10 mouse cellular contexts compared by ENCODE assay signal in the genomic region with DNA sequence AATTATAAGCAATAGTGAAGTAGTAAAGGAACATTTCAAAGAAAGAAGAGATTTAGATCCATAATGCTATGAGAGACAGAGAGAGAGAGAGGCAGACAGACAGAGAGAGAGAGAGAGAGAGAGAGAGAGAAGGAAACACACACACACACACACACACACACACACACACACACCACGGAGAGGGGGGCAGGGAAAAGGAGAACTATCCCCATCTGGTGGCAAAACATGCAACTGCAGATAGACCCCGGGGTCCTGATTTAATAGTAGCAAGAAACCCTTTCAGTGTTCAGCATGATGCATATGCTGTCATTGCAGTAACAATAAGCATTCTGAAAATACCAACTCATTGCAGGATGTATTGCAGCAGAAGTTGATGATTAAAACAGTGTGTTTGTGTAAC.
DNase-seq lines count a peak whose midpoint lies in the region; ATAC-seq and TF ChIP-seq lines count a peak whose summit lies in the region.
"Had no signal": no experiment of that assay in that cellular context is flagged by ENCODE, and none has a peak within 500 bp of the region (broad histone marks: within the 10 kb centered on the region; RNA-seq: fewer than 3 reads in every experiment).

No protein-coding gene starts in this region.

- no peak overlapping the region for H3K27ac ChIP-seq in lung, postnatal 0 days (ENCODE audit: low read length)
- no peak overlapping the region for H3K27ac ChIP-seq in forebrain, embryonic 12.5 days
- H3K27ac ChIP-seq in midbrain, postnatal 0 days (ENCODE audit: low read depth, low read length), result no peak overlapping the region

- H3K4me2 ChIP-seq in lung, postnatal 0 days (replicated peaks; ENCODE audit: low read depth, low read length), result no peak overlapping the region
- H3K4me2 ChIP-seq in forebrain, embryonic 12.5 days, result no peak overlapping the region
- H3K4me2 ChIP-seq in midbrain, postnatal 0 days (ENCODE audit: low read depth, low read length, poor library complexity, severe bottlenecking), result no peak overlapping the region

- DNase-seq in cerebellum, postnatal 4 days (ENCODE audit: low spot score in 2 of 2), result peak; percentile 14 to 30
- no peak for DNase-seq in cerebellum, adult 9-11 months
- no peak for DNase-seq in lung, postnatal 0 days (ENCODE audit: low spot score)
- no peak for DNase-seq in lung, postnatal 25 days (ENCODE audit: low spot score)
- DNase-seq in midbrain, postnatal 0 days (ENCODE audit: low spot score), result peak; percentile 50
- DNase-seq in adrenal gland, adult 2 months, result no peak
- DNase-seq in gastrocnemius, postnatal 25 days, result no peak
- DNase-seq: layer of hippocampus, adult 9-11 months; lung, postnatal 36 days had no signal

- H3K9me3 ChIP-seq in lung, postnatal 0 days (ENCODE audit: low read length), result no peaks in the 10 kb centered on the region
- 0 out of 2 replicates have a peak, but pooled peaks cover 3% of the 10 kb centered on the region for H3K9me3 ChIP-seq in forebrain, embryonic 12.5 days
- H3K9me3 ChIP-seq in midbrain, postnatal 0 days (ENCODE audit: low read length), result no peaks in the 10 kb centered on the region

- ATAC-seq in lung, postnatal 0 days, result no peak
- 0 out of 2 replicates have a peak, but pooled peaks have one; percentile 53 for ATAC-seq in forebrain, embryonic 12.5 days (ENCODE audit: low FRiP score)
- no peak for ATAC-seq in midbrain, postnatal 0 days (ENCODE audit: low FRiP score)

- TF ChIP-seq EP300 in lung, postnatal 0 days (IDR thresholded peaks at IDR 0.05), result no peak

- no peak overlapping the region for H3K9ac ChIP-seq in lung, postnatal 0 days (replicated peaks; ENCODE audit: low read depth)
- no peak overlapping the region for H3K9ac ChIP-seq in forebrain, embryonic 12.5 days
- no peak overlapping the region for H3K9ac ChIP-seq in midbrain, postnatal 0 days (replicated peaks; ENCODE audit: low read length, poor library complexity, severe bottlenecking)

- peak; percentile 68 for TF ChIP-seq CTCF in lung, postnatal 0 days (IDR thresholded peaks at IDR 0.05)
- peak; percentile 70 for TF ChIP-seq CTCF in midbrain, postnatal 0 days (IDR thresholded peaks at IDR 0.05)

- no peaks in the 10 kb centered on the region for H3K36me3 ChIP-seq in lung, postnatal 0 days (ENCODE audit: insufficient read depth, low read length)
- no peaks in the 10 kb centered on the region for H3K36me3 ChIP-seq in forebrain, embryonic 12.5 days (replicated peaks)
- H3K36me3 ChIP-seq in midbrain, postnatal 0 days (ENCODE audit: insufficient read depth, low read length), result 0 out of 2 replicates have a peak, but pooled peaks cover 5% of the 10 kb centered on the region

- H3K27me3 ChIP-seq in lung, postnatal 0 days (replicated peaks; ENCODE audit: insufficient read depth, low read length), result no peaks in the 10 kb centered on the region
- no peaks in the 10 kb centered on the region for H3K27me3 ChIP-seq in forebrain, embryonic 12.5 days
- H3K27me3 ChIP-seq in midbrain, postnatal 0 days (ENCODE audit: insufficient read depth, low read length), result no peaks in the 10 kb centered on the region

- no peaks in the 10 kb centered on the region for H3K4me1 ChIP-seq in lung, postnatal 0 days (ENCODE audit: insufficient read depth, low read depth, low read length)
- no peaks in the 10 kb centered on the region for H3K4me1 ChIP-seq in forebrain, embryonic 12.5 days
- no peaks in the 10 kb centered on the region for H3K4me1 ChIP-seq in midbrain, postnatal 0 days (ENCODE audit: insufficient read depth, low read length)

- 19% methylated on average over 2 of the region's 2 CpGs for WGBS in lung, postnatal 0 days
- WGBS in forebrain, embryonic 12.5 days, result 28% methylated on average over 2 of the region's 2 CpGs
- WGBS in midbrain, postnatal 0 days, result 30% methylated on average over 2 of the region's 2 CpGs

- no peak overlapping the region for H3K4me3 ChIP-seq in lung, postnatal 0 days (ENCODE audit: low read depth, low read length)
- no peak overlapping the region for H3K4me3 ChIP-seq in forebrain, embryonic 12.5 days (replicated peaks)
- no peak overlapping the region for H3K4me3 ChIP-seq in midbrain, postnatal 0 days (ENCODE audit: low read depth, low read length)

Comparison
In these comparisons a context has a peak if more than half of its experiments do, and no peak if none do; other contexts are left out.
1. DNase-seq: peak in cerebellum, postnatal 4 days (2 of 2) and midbrain, postnatal 0 days (single experiment); none in cerebellum, adult 9-11 months (single experiment), lung, postnatal 0 days (single experiment), lung, postnatal 25 days (single experiment), adrenal gland, adult 2 months (single experiment) and gastrocnemius, postnatal 25 days (single experiment).